Mouse (Mus musculus) stomach, embryonic 15.5 days (tissue): ENCODE results near the gene Shroom3. TPM values are rescaled to one million over a fixed set of nuclear protein-coding genes. Genes with fewer than 3 reads are reported as not detected.
A peak's percentile ranks its signal among the peaks of the same experiment; 100 is the strongest.

Experiments
- ATAC-seq: fragments of 200-750 bp; cut with Nextera tagmentation; 2 replicates; pipeline ENCODE4 v1.8.0; 2017; ENCODE audit warnings: low read depth, moderate number of reproducible peaks, moderate TSS enrichment; ENCODE audit not compliant: insufficient read depth, low FRiP score
- H3K27ac ChIP-seq: fragments of 300-500 bp; sonication (generic); 2 replicates; pipeline ENCODE4 v1.5.1; 2015; ENCODE audit warnings: mild to moderate bottlenecking, inconsistent platforms
- H3K27me3 ChIP-seq: fragments of 300-500 bp; sonication (generic); replicated peaks from 2 replicates; pipeline ENCODE4 v1.6.1; 2015; ENCODE audit warnings: inconsistent platforms
- H3K36me3 ChIP-seq: fragments of 300-500 bp; sonication (generic); 2 replicates; pipeline ENCODE4 v1.6.1; 2015; ENCODE audit warnings: inconsistent platforms
- H3K4me1 ChIP-seq: fragments of 300-500 bp; sonication (generic); 2 replicates; pipeline ENCODE4 v1.6.1; 2015; ENCODE audit warnings: inconsistent platforms
- H3K4me2 ChIP-seq: fragments of 300-500 bp; sonication (generic); 2 replicates; pipeline ENCODE4 v1.6.1; 2015; ENCODE audit warnings: mild to moderate bottlenecking, inconsistent platforms
- H3K4me3 ChIP-seq: fragments of 300-500 bp; sonication (generic); replicated peaks from 2 replicates; pipeline ENCODE4 v1.5.1; 2015; ENCODE audit warnings: inconsistent platforms
- H3K9ac ChIP-seq: fragments of 300-500 bp; sonication (generic); 2 replicates; pipeline ENCODE4 v1.6.1; 2015; ENCODE audit warnings: inconsistent platforms
- H3K9me3 ChIP-seq: fragments of 300-500 bp; sonication (generic); 2 replicates; pipeline ENCODE4 v1.6.1; 2016; ENCODE audit warnings: inconsistent platforms
- WGBS: fragments of 180-500 bp; shearing (Covaris S2); methylation state at CpG from one replicate; pipeline ENCODE4 v1.1.7; 2015; 5-methylcytosine and 5-hydroxymethylcytosine counted together
- polyA plus RNA-seq: library from polyadenylated mRNA; unstranded; fragments of >200 nt; fragmentation: Nextera tagmentation; extraction: Ambion mirVana; gene quantifications from 2 replicates; pipeline ENCODE4 v1.2.1, GENCODE M21; 2015

Gene Shroom3
- polyA plus RNA-seq, 1 experiment from 2014 or later: 12.3 TPM

GRCm38 (mm10) chr5:92933010-92933409 is 249.8 kb downstream of the Shroom3 start:
- H3K27me3 ChIP-seq: no peaks in the 10 kb centered on the region
- H3K9me3 ChIP-seq: no peaks in the 10 kb centered on the region
- H3K36me3 ChIP-seq: no peaks in the 10 kb centered on the region
- ATAC-seq: no peak
- 77% methylated on average over 10 of the region's 10 CpGs for WGBS
- no peak overlapping the region for H3K4me3 ChIP-seq
- no peak overlapping the region for H3K4me2 ChIP-seq
- peaks cover 17% of the 10 kb centered on the region for H3K4me1 ChIP-seq
- H3K9ac ChIP-seq: no peak overlapping the region
- no peak overlapping the region for H3K27ac ChIP-seq

DNA sequence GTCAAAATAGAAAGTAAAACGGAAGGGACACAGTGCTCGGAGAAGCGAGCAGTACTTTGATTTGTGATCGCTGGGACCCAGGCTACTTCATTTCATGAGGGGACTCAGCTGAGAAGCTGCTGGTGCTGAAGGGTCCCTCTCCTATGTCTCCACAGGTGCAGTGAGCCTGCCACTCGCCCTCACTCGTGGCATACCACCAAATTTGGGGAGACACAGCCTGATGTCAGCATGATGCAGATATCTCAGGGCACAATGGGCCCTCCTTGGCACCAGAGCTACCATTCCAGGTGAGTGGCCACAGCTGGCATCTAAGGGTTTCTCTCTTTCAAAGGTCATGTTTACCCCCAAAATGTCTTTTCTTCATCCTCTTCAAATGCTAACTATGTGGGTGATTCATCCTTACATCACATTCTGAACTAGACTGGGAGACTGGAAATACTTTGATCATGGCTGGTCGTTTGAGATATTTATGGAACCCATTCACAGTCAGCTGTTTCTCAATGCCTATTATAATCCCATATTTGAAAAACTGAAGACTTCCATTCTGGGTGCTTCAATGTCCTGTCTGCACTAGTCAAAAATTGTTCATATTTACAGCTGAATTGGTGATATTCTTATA is 250.5 kb downstream of the Shroom3 start:
- H3K4me1 ChIP-seq: peaks cover 17% of the 10 kb centered on the region
- H3K9ac ChIP-seq: no peak overlapping the region
- H3K4me3 ChIP-seq: no peak overlapping the region
- H3K4me2 ChIP-seq: no peak overlapping the region
- H3K27ac ChIP-seq: no peak overlapping the region
- WGBS: 78% methylated on average over 7 of the region's 7 CpGs
- no peaks in the 10 kb centered on the region for H3K27me3 ChIP-seq
- no peaks in the 10 kb centered on the region for H3K36me3 ChIP-seq
- no peak for ATAC-seq
- H3K9me3 ChIP-seq: no peaks in the 10 kb centered on the region

- H3K4me1 ChIP-seq: peaks cover 17% of the 10 kb centered on the region
- no peak overlapping the region for H3K4me2 ChIP-seq
- no peak overlapping the region for H3K27ac ChIP-seq
- no peaks in the 10 kb centered on the region for H3K27me3 ChIP-seq
- no peaks in the 10 kb centered on the region for H3K36me3 ChIP-seq
- no peak for ATAC-seq
- no peak overlapping the region for H3K4me3 ChIP-seq
- no peaks in the 10 kb centered on the region for H3K9me3 ChIP-seq
- WGBS: 81% methylated on average over 7 of the region's 7 CpGs
- no peak overlapping the region for H3K9ac ChIP-seq
These were observed 251.2 kb downstream of the Shroom3 start for GRCm38 (mm10) chr5:92934269-92934939.

GRCm38 (mm10) chr5:92935883-92936282 is 252.6 kb downstream of the Shroom3 start:
- WGBS: 85% methylated on average over 8 of the region's 8 CpGs
- no peak for ATAC-seq
- Histone ChIP-seq H3K9ac (no peak overlapping the region), H3K9me3 (no peaks in the 10 kb centered on the region), H3K36me3 (peaks cover 9% of the 10 kb centered on the region), H3K4me1 (peaks cover 14% of the 10 kb centered on the region), H3K4me3 (no peak overlapping the region), H3K4me2 (no peak overlapping the region), H3K27me3 (no peaks in the 10 kb centered on the region), H3K27ac (no peak overlapping the region)

DNA sequence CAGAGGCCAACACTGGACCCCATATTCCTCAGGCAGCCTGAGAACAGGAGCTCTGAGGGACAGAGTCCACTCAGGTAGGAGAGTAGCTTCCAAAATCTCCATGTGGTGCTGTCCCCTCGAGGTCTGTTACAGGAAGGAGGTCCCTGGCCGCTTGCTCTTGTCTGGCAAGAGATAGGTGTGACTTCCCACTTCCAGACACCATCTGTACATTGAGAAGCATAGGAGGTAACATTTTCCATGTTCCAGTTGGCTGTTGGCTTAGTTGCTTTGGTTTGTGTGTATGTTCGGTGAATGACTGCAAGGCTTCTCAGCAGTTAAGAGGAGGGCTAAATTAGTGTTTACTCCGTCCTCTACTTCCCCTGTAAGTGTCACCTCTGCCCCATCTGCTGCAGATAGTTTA is 254.5 kb downstream of the Shroom3 start:
- Histone ChIP-seq H3K9me3 (peaks cover 6% of the 10 kb centered on the region; the same call in 1 of the 2 replicates), H3K9ac (no peak overlapping the region), H3K27ac (no peak overlapping the region), H3K4me1 (0 out of 2 replicates have a peak, but pooled peaks cover 4% of the 10 kb centered on the region), H3K27me3 (no peaks in the 10 kb centered on the region), H3K4me3 (no peak overlapping the region), H3K4me2 (no peak overlapping the region), H3K36me3 (peaks cover 28% of the 10 kb centered on the region)
- ATAC-seq: no peak
- 88% methylated on average over 4 of the region's 4 CpGs for WGBS

DNA sequence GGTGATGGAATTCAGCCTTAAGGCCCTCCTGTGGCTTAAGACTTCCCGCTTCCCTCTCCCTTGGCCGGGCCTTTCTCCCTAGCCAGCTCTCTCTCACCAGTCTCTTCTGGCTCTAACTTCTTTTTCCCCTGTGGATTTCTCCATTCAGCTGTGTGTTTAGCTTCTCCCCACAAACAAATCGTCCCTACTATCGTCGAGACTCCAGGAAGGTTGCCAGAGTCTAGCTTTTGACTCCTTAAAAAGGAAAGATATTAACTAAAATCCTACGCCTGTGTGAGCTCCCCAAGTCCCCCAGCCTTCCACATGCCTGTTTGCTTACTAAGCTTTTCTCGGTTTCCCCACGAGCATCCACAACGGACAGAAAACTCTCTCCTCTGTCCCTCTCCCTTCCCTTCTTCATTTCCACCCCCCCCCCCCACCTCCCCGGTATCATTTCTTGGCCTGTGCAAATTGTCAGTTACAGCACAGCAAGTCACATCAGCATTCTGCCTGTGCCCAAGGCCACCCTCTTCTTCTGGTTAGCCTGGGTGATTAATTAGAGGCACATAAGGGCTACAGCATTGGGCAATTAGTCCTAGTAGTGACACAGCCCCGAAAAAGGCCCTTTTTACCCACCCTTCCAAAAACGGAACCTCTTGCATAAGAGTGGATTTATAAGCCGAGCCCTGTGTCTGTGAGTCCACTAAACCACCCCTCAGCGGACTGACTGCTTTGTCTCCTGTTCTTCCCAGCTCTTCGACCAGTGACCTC is 256.2 kb downstream of the Shroom3 start:
- H3K9ac ChIP-seq: no peak overlapping the region
- no peaks in the 10 kb centered on the region for H3K4me1 ChIP-seq
- WGBS: 68% methylated on average over 15 of the region's 15 CpGs
- H3K27ac ChIP-seq: peak overlapping the region; percentile 32; the same call in 1 of the 2 replicates
- H3K4me2 ChIP-seq: no peak overlapping the region
- peaks cover 6% of the 10 kb centered on the region; the same call in 1 of the 2 replicates for H3K9me3 ChIP-seq
- ATAC-seq: no peak
- no peaks in the 10 kb centered on the region for H3K27me3 ChIP-seq
- H3K36me3 ChIP-seq: peaks cover 36% of the 10 kb centered on the region
- no peak overlapping the region for H3K4me3 ChIP-seq

DNA sequence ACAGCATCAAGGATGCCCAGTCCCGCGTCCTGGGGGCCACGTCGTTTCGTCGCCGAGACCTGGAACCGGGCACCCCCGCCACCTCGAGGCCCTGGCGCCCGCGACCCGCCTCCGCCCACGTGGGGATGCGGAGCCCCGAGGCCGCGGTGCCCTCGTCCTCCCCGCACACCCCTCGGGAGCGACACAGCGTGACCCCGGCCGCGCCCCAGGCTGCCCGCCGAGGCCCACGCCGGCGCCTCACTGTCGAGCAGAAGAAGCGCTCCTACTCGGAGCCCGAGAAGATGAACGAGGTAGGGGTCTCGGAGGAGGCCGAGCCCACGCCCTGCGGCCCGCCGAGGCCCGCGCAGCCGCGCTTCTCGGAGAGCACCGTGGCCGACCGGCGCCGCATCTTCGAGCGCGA is 258.9 kb downstream of the Shroom3 start:
- WGBS: 88% methylated on average over 57 of the region's 57 CpGs
- Histone ChIP-seq H3K36me3 (peaks cover 36% of the 10 kb centered on the region), H3K4me2 (no peak overlapping the region), H3K27me3 (no peaks in the 10 kb centered on the region), H3K4me1 (no peaks in the 10 kb centered on the region), H3K9me3 (peaks cover 6% of the 10 kb centered on the region; the same call in 1 of the 2 replicates), H3K27ac (no peak overlapping the region), H3K9ac (no peak overlapping the region), H3K4me3 (no peak overlapping the region)
- no peak for ATAC-seq

DNA sequence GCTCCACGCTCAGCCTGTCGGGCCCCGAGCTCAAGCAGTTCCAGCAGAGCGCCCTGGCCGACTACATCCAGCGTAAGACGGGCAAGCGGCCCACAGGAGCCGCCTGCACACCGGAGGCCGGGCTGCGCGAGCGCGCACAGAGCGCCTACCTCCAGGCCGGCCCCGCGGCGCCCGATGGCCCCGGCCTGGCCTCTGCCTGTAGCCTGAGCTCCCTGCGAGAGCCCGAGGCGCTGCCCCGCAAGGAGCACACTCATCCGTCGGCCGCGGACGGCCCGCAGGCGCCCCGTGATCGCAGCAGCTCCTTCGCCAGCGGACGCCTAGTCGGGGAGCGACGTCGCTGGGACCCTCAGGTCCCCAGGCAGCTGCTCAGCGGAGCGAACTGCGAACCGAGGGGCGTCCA is 259.3 kb downstream of the Shroom3 start:
- Histone ChIP-seq H3K4me1 (no peaks in the 10 kb centered on the region), H3K27me3 (no peaks in the 10 kb centered on the region), H3K4me3 (no peak overlapping the region), H3K9me3 (peaks cover 6% of the 10 kb centered on the region; the same call in 1 of the 2 replicates), H3K4me2 (no peak overlapping the region), H3K27ac (no peak overlapping the region), H3K9ac (no peak overlapping the region), H3K36me3 (peaks cover 36% of the 10 kb centered on the region)
- ATAC-seq: no peak
- WGBS: 90% methylated on average over 47 of the region's 47 CpGs

DNA sequence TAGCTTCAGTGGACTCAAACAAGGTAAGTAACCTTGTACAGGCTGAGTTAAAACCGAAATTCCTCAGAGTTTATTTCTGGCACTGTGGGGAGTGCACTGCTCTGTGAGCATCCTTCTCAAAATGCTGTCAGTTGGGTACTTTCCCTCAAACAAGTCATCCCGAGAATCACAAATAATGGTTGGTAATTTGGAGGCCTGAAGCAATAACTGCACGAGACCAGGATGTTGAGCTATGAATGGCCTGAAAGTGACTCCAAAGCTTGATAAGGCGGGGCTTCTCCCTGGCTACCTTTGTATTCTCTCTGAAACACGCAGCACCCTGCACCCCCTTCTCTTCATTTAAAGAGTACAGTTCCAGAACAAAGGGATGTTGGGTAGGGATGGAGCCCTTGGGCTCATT is 261.6 kb downstream of the Shroom3 start:
- H3K27me3 ChIP-seq: no peaks in the 10 kb centered on the region
- H3K36me3 ChIP-seq: peaks cover 36% of the 10 kb centered on the region
- no peak overlapping the region for H3K9ac ChIP-seq
- no peak overlapping the region for H3K27ac ChIP-seq
- no peak for ATAC-seq
- H3K9me3 ChIP-seq: peaks cover 6% of the 10 kb centered on the region; the same call in 1 of the 2 replicates
- no peaks in the 10 kb centered on the region for H3K4me1 ChIP-seq
- no peak overlapping the region for H3K4me2 ChIP-seq
- no peak overlapping the region for H3K4me3 ChIP-seq
- WGBS: 74% methylated on average over 5 of the region's 5 CpGs

- 67% methylated on average over 14 of the region's 14 CpGs for WGBS
- ATAC-seq: peak; percentile 29; the same call in 1 of the 2 replicates
- no peak overlapping the region for H3K27ac ChIP-seq
- no peak overlapping the region for H3K9ac ChIP-seq
- H3K27me3 ChIP-seq: no peaks in the 10 kb centered on the region
- H3K9me3 ChIP-seq: no peaks in the 10 kb centered on the region
- H3K4me1 ChIP-seq: no peaks in the 10 kb centered on the region
- H3K4me3 ChIP-seq: no peak overlapping the region
- H3K36me3 ChIP-seq: peaks cover 10% of the 10 kb centered on the region; the same call in 1 of the 2 replicates
- no peak overlapping the region for H3K4me2 ChIP-seq
These were observed 265.9 kb downstream of the Shroom3 start for GRCm38 (mm10) chr5:92948972-92949745.

- Histone ChIP-seq H3K27me3 (no peaks in the 10 kb centered on the region), H3K36me3 (peaks cover 11% of the 10 kb centered on the region; the same call in 1 of the 2 replicates), H3K4me3 (no peak overlapping the region), H3K4me1 (no peaks in the 10 kb centered on the region; the same call in 1 of the 2 replicates), H3K27ac (no peak overlapping the region), H3K4me2 (no peak overlapping the region), H3K9ac (no peak overlapping the region), H3K9me3 (no peaks in the 10 kb centered on the region)
- 90% methylated on average over 14 of the region's 14 CpGs for WGBS
- no peak for ATAC-seq
These were observed 267.3 kb downstream of the Shroom3 start for GRCm38 (mm10) chr5:92950583-92950982.
